Mouse (Mus musculus) liver, embryonic 12.5 days (tissue): ENCODE measurements around the gene Acad11. TPM values are rescaled to one million over a fixed set of nuclear protein-coding genes. Genes with fewer than 3 reads are reported as not detected.

Experiments
- ATAC-seq: fragments of 200-750 bp; cut with Nextera tagmentation; 2 replicates; pipeline ENCODE4 v1.8.0; 2017; ENCODE audit warnings: moderate number of reproducible peaks, mild to moderate bottlenecking, moderate library complexity
- H3K27ac ChIP-seq: fragments of 300-500 bp; sonication (generic); 2 replicates; pipeline ENCODE4 v1.5.1; 2016; ENCODE audit warnings: mild to moderate bottlenecking
- H3K27me3 ChIP-seq: fragments of 300-500 bp; sonication (generic); replicated peaks from 2 replicates; pipeline ENCODE4 v1.6.1; 2016; ENCODE audit warnings: mild to moderate bottlenecking, moderate library complexity
- H3K36me3 ChIP-seq: fragments of 300-500 bp; sonication (generic); 2 replicates; pipeline ENCODE4 v1.6.1; 2016; ENCODE audit warnings: mild to moderate bottlenecking, moderate library complexity
- H3K4me1 ChIP-seq: fragments of 300-500 bp; sonication (generic); 2 replicates; pipeline ENCODE4 v1.6.1; 2016
- H3K4me2 ChIP-seq: fragments of 300-500 bp; sonication (generic); 2 replicates; pipeline ENCODE4 v1.6.1; 2016; ENCODE audit warnings: mild to moderate bottlenecking, moderate library complexity
- H3K4me3 ChIP-seq: fragments of 300-500 bp; sonication (generic); 2 replicates; pipeline ENCODE4 v1.5.1; 2016; ENCODE audit warnings: mild to moderate bottlenecking, moderate library complexity
- H3K9ac ChIP-seq: fragments of 300-500 bp; sonication (generic); 2 replicates; pipeline ENCODE4 v1.6.1; 2016; ENCODE audit warnings: mild to moderate bottlenecking, moderate library complexity
- H3K9me3 ChIP-seq: fragments of 300-500 bp; sonication (generic); replicated peaks from 2 replicates; pipeline ENCODE4 v1.6.1; 2016; ENCODE audit warnings: mild to moderate bottlenecking, moderate library complexity
- WGBS: fragments of 180-500 bp; shearing (Covaris S2); methylation state at CpG from one replicate; pipeline ENCODE4 v1.1.7; 2016; ENCODE audit not compliant: insufficient replicate concordance; 5-methylcytosine and 5-hydroxymethylcytosine counted together
- polyA plus RNA-seq: library from polyadenylated mRNA; unstranded; fragments of >200 nt; fragmentation: Nextera tagmentation; extraction: Ambion mirVana; gene quantifications from 2 replicates; pipeline ENCODE4 v1.2.1, GENCODE M21; 2016

The Acad11 gene
- polyA plus RNA-seq, 1 experiment from 2014 or later: 10.5 TPM

DNA sequence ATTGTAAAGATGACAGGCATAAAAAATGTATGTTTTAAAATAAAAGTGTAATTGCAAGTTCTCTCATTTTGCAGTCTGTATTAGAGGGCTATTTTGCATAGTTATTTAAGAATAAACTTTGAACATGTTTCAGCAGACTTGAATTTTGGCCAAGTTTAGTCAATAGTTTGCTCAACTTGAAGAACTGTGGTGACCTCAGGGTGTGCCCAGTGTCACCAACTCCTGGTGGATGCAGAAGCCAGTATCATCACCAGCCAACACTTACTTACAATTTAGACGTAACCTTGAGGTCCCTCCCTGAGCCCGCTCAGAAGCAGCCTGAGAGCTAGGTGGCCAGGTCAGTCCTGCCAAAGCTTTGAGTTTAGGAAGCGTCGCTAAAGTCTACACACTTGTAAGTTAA, 19.5 kb upstream of the Acad11 start:
- 69% methylated on average over 4 of the region's 4 CpGs for WGBS
- no peaks in the 10 kb centered on the region for H3K9me3 ChIP-seq

GRCm38 (mm10) chr9:104051028-104051427, 12.1 kb upstream of the Acad11 start:
- peaks cover 92% of the 10 kb centered on the region for H3K36me3 ChIP-seq

More for the DNA sequence above, 19.5 kb upstream of the Acad11 start:
- Histone ChIP-seq H3K9ac (no peak overlapping the region), H3K4me1 (no peaks in the 10 kb centered on the region), H3K4me3 (no peak overlapping the region), H3K27ac (no peak overlapping the region), H3K27me3 (no peaks in the 10 kb centered on the region), H3K4me2 (no peak overlapping the region), H3K36me3 (peaks cover 25% of the 10 kb centered on the region)
- no peak for ATAC-seq

GRCm38 (mm10) chr9:104062430-104063243, 540 bp upstream of the Acad11 start, which contains the start of gene Uba5:
Uba5 (minus strand) TSS chr9:104063134.
- H3K27me3 ChIP-seq: no peaks in the 10 kb centered on the region
- H3K9me3 ChIP-seq: no peaks in the 10 kb centered on the region
- peak within 1 kb of the TSS; percentile 87 for H3K9ac ChIP-seq
- H3K27ac ChIP-seq: peak within 1 kb of the TSS; percentile 71
- peaks cover 26% of the 10 kb centered on the region for H3K36me3 ChIP-seq
- 2% methylated on average over 59 of the region's 59 CpGs for WGBS
- H3K4me2 ChIP-seq: peak within 1 kb of the TSS; percentile 83
- ATAC-seq: peak; percentile 78
- peaks cover 22% of the 10 kb centered on the region for H3K4me1 ChIP-seq
- H3K4me3 ChIP-seq: peak within 1 kb of the TSS; percentile 98

More at GRCm38 (mm10) chr9:104051028-104051427, 12.1 kb upstream of the Acad11 start:
- Histone ChIP-seq H3K9me3 (no peaks in the 10 kb centered on the region), H3K4me3 (no peak overlapping the region), H3K4me1 (no peaks in the 10 kb centered on the region), H3K27me3 (no peaks in the 10 kb centered on the region), H3K4me2 (no peak overlapping the region), H3K27ac (no peak overlapping the region), H3K9ac (no peak overlapping the region)
- WGBS: 74% methylated on average over 6 of the region's 6 CpGs
- no peak for ATAC-seq

GRCm38 (mm10) chr9:104064571-104064970, 1.4 kb downstream of the Acad11 start:
- Histone ChIP-seq H3K9me3 (no peaks in the 10 kb centered on the region), H3K4me2 (peak overlapping the region; percentile 83; the same call in 1 of the 2 replicates), H3K9ac (no peak overlapping the region), H3K4me3 (no peak overlapping the region), H3K36me3 (peaks cover 13% of the 10 kb centered on the region), H3K4me1 (peaks cover 22% of the 10 kb centered on the region), H3K27ac (no peak overlapping the region), H3K27me3 (no peaks in the 10 kb centered on the region)
- WGBS: 14% methylated on average over 1 of the region's 1 CpGs
- no peak for ATAC-seq

GRCm38 (mm10) chr9:104070241-104070640, 7.1 kb downstream of the Acad11 start:
- Histone ChIP-seq H3K27ac (no peak overlapping the region), H3K36me3 (no peaks in the 10 kb centered on the region), H3K9me3 (no peaks in the 10 kb centered on the region), H3K4me1 (peaks cover 3% of the 10 kb centered on the region; the same call in 1 of the 2 replicates), H3K9ac (no peak overlapping the region), H3K4me3 (no peak overlapping the region), H3K4me2 (no peak overlapping the region), H3K27me3 (no peaks in the 10 kb centered on the region)
- 36% methylated on average over 4 of the region's 4 CpGs for WGBS
- ATAC-seq: no peak

GRCm38 (mm10) chr9:104070863-104071604, 7.9 kb downstream of the Acad11 start:
- Histone ChIP-seq H3K36me3 (no peaks in the 10 kb centered on the region), H3K4me3 (no peak overlapping the region), H3K4me1 (peaks cover 3% of the 10 kb centered on the region; the same call in 1 of the 2 replicates), H3K27me3 (no peaks in the 10 kb centered on the region), H3K9me3 (no peaks in the 10 kb centered on the region), H3K27ac (no peak overlapping the region), H3K4me2 (no peak overlapping the region), H3K9ac (no peak overlapping the region)
- ATAC-seq: peak; percentile 59
- 49% methylated on average over 8 of the region's 8 CpGs for WGBS

DNA sequence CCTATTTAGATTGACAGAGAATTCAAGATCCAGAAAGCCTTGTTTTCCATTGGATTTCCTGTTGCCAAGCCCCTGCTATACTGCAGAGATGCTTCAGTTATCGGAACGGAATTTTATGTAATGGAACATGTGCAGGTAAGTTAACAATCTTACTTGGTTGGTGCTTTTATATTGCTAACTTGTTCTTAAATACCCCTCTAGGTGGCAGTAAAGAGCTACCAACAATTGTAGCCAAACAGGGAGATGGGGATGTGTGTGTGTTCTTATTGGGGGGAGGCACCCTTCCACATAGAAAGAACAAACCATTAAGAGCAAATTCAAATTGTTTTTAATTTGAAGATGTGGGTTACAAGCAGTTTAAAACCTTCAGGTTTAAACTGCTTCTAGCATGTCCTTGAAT, 12.6 kb downstream of the Acad11 start:
- Histone ChIP-seq H3K9me3 (no peaks in the 10 kb centered on the region), H3K27ac (no peak overlapping the region), H3K4me3 (no peak overlapping the region), H3K9ac (no peak overlapping the region), H3K4me1 (no peaks in the 10 kb centered on the region), H3K4me2 (no peak overlapping the region), H3K36me3 (no peaks in the 10 kb centered on the region), H3K27me3 (no peaks in the 10 kb centered on the region)
- WGBS: 58% methylated on average over 2 of the region's 2 CpGs
- no peak for ATAC-seq

- no peak for ATAC-seq
- Histone ChIP-seq H3K4me3 (no peak overlapping the region), H3K4me2 (no peak overlapping the region), H3K36me3 (peaks cover 12% of the 10 kb centered on the region; the same call in 1 of the 2 replicates), H3K4me1 (no peaks in the 10 kb centered on the region), H3K27ac (no peak overlapping the region), H3K9ac (no peak overlapping the region), H3K27me3 (no peaks in the 10 kb centered on the region), H3K9me3 (no peaks in the 10 kb centered on the region)
- WGBS: 75% methylated on average over 1 of the region's 1 CpGs
These were observed 15.6 kb downstream of the Acad11 start for GRCm38 (mm10) chr9:104078780-104079179.

GRCm38 (mm10) chr9:104079379-104079778, 16.2 kb downstream of the Acad11 start:
- no peaks in the 10 kb centered on the region for H3K9me3 ChIP-seq
- no peak overlapping the region for H3K4me3 ChIP-seq
- peaks cover 15% of the 10 kb centered on the region; the same call in 1 of the 2 replicates for H3K36me3 ChIP-seq
- 47% methylated on average over 5 of the region's 5 CpGs for WGBS
- ATAC-seq: no peak
- no peak overlapping the region for H3K27ac ChIP-seq
- H3K4me2 ChIP-seq: no peak overlapping the region
- no peak overlapping the region for H3K9ac ChIP-seq
- no peaks in the 10 kb centered on the region for H3K27me3 ChIP-seq
- no peaks in the 10 kb centered on the region for H3K4me1 ChIP-seq

DNA sequence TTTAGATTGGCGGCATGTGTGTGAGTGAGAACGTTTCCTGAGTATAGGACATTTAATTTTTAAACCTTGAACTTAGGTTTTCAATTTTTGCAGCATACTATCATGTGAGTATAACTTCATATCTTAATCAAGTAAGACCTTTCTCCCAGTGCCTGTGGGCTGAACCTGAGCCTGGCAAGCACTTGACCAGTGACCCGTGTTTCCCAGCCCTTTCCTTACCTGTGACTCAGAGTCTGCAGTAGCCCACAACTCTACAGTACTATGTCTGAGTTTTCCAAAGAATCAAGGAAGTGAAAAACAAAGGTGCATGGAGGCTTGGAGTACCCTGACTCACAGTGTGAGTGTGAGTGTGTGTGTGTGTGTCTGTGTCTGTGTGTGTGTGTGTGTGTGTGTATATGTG, 16.9 kb downstream of the Acad11 start:
- H3K9ac ChIP-seq: no peak overlapping the region
- no peaks in the 10 kb centered on the region for H3K27me3 ChIP-seq
- 62% methylated on average over 3 of the region's 3 CpGs for WGBS
- no peak overlapping the region for H3K4me3 ChIP-seq
- H3K27ac ChIP-seq: no peak overlapping the region
- no peak for ATAC-seq
- H3K4me1 ChIP-seq: no peaks in the 10 kb centered on the region
- H3K36me3 ChIP-seq: peaks cover 15% of the 10 kb centered on the region; the same call in 1 of the 2 replicates
- no peaks in the 10 kb centered on the region for H3K9me3 ChIP-seq
- no peak overlapping the region for H3K4me2 ChIP-seq

DNA sequence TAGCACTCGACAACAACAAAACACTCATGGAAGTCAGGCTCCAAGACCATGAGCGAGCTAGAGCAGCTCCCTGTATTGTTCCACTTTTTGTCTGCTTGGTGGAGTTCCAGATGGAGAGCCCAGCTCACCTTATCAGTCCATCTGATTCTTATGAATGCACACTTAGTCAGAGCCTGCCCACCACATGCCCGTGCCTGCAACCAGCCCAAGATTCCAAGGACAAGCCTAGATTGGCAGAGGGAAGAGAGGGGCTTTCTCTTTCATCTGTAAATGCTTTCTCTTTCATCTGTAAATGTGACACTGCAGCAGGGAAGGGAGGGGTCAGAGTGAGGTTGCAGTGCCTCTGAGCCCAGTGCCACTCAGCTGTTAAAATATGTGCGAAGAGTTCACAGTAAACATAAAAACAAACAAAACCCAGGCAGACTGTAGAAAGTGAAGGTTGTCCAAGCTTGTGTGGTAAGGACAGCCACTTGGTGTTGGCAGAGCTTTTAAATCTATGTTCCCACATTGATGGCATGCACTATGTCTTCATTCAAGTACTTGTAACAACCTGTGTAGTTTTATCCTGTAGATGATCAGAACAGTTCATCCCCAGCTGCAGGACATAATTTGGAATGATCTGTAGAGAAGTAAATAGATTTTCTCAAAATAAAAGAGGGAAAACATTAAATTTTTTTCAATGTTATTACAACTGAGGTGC, 22.7 kb downstream of the Acad11 start:
- Histone ChIP-seq H3K9me3 (no peaks in the 10 kb centered on the region), H3K4me3 (no peak overlapping the region), H3K4me1 (no peaks in the 10 kb centered on the region), H3K36me3 (peaks cover 15% of the 10 kb centered on the region; the same call in 1 of the 2 replicates), H3K27me3 (no peaks in the 10 kb centered on the region), H3K27ac (no peak overlapping the region), H3K4me2 (no peak overlapping the region), H3K9ac (no peak overlapping the region)
- 70% methylated on average over 4 of the region's 4 CpGs for WGBS
- no peak for ATAC-seq
